Mouse (Mus musculus): Measurements from ENCODE around the gene Man1c1. TPM values are rescaled to one million over a fixed set of nuclear protein-coding genes. Genes with fewer than 3 reads are reported as not detected.
A peak's percentile ranks its signal among the peaks of the same experiment; 100 is the strongest.

Man1c1 gene
- total RNA-seq, 2 experiments from 2014 or later: 4.1 to 5.1 TPM

GRCm38 (mm10) chr4:134579212-134579611 lies 124.9 kb downstream of the Man1c1 start:
- no peak for DNase-seq

GRCm38 (mm10) chr4:134578407-134578806 lies 125.7 kb downstream of the Man1c1 start:
- DNase-seq: no peak

- no peak for DNase-seq
Measured at GRCm38 (mm10) chr4:134577281-134577680, 126.8 kb downstream of the Man1c1 start.

GRCm38 (mm10) chr4:134575486-134575885 lies 128.6 kb downstream of the Man1c1 start:
- DNase-seq: no peak

GRCm38 (mm10) chr4:134572449-134573300 lies 131.4 kb downstream of the Man1c1 start:
- DNase-seq: peak; percentile 65

GRCm38 (mm10) chr4:134570704-134571451 lies 133.2 kb downstream of the Man1c1 start:
- no peak for DNase-seq

GRCm38 (mm10) chr4:134569831-134570230 lies 134.3 kb downstream of the Man1c1 start:
- DNase-seq: no peak

- no peak for DNase-seq
Measured at GRCm38 (mm10) chr4:134569205-134569604, 134.9 kb downstream of the Man1c1 start.

GRCm38 (mm10) chr4:134567377-134568226 lies 136.5 kb downstream of the Man1c1 start:
- no peak for DNase-seq

GRCm38 (mm10) chr4:134564093-134564492 lies 140.0 kb downstream of the Man1c1 start:
- DNase-seq: no peak

GRCm38 (mm10) chr4:134563624-134564023 lies 140.5 kb downstream of the Man1c1 start:
- DNase-seq: no peak

- no peak for DNase-seq
Measured at GRCm38 (mm10) chr4:134562014-134562413, 142.1 kb downstream of the Man1c1 start.

- no peak for DNase-seq
Measured at GRCm38 (mm10) chr4:134560699-134561098, 143.4 kb downstream of the Man1c1 start.

GRCm38 (mm10) chr4:134559154-134559553 lies 144.9 kb downstream of the Man1c1 start:
- no peak for DNase-seq

GRCm38 (mm10) chr4:134558570-134559113 lies 145.4 kb downstream of the Man1c1 start:
- DNase-seq: peak; percentile 50

GRCm38 (mm10) chr4:134557626-134558249 lies 146.4 kb downstream of the Man1c1 start:
- peak; percentile 57 for DNase-seq

- no peak for DNase-seq
Measured at GRCm38 (mm10) chr4:134555956-134556580, 148.0 kb downstream of the Man1c1 start.

- DNase-seq: no peak
Measured at GRCm38 (mm10) chr4:134553631-134554030, 150.5 kb downstream of the Man1c1 start.

GRCm38 (mm10) chr4:134551494-134552316 lies 152.4 kb downstream of the Man1c1 start, which contains the start of gene Selenon:
TSS of gene Selenon (minus strand) at chr4:134552166.
- DNase-seq: peak; percentile 79

GRCm38 (mm10) chr4:134549899-134550298 lies 154.2 kb downstream of the Man1c1 start:
- no peak for DNase-seq
